Comparison of ENCODE assay signal across 8 mouse cellular contexts in the genomic region with DNA sequence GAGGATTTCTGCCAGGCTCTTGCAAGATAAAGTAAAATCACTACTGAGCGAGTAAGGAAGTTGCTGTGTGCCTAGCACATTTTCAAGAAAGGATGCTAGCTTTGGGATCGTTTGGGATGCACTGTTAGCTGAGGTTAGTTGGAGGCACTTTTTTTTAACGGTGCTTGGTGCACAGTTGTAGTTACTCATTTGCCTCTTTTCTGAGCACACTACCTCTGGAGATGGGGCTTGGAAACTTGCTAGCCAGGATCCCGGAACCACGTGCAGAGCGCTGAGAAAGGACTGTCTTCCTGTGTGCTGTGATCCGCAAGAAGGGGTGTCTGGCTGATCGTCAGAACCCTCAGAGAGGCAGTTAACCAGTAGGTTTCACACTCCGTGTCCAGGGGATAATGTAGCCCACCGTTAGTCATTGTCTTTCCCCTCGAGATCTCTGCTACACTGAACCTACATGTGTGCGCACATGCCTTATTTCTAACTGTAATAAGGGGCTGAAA. TPM values are rescaled to one million over a fixed set of nuclear protein-coding genes. Genes with fewer than 3 reads are reported as not detected.
DNase-seq lines count a peak whose midpoint lies in the region; ATAC-seq and TF ChIP-seq lines count a peak whose summit lies in the region.

No protein-coding gene starts in this region.

- no peaks in the 10 kb centered on the region for H3K9me3 ChIP-seq in embryonic facial prominence, embryonic 13.5 days
- H3K9me3 ChIP-seq in kidney, embryonic 15.5 days (replicated peaks): no peaks in the 10 kb centered on the region

- ATAC-seq in embryonic facial prominence, embryonic 13.5 days (ENCODE audit: insufficient number of reproducible peaks, insufficient read depth, low FRiP score, low TSS enrichment, low read depth): no peak
- peak; percentile 31; the same call in 1 of the 2 replicates for ATAC-seq in kidney, embryonic 15.5 days (replicated peaks; ENCODE audit: low FRiP score)

- TF ChIP-seq POLR2A in myocyte (IDR thresholded peaks at IDR 0.05; ENCODE audit: insufficient read length, low read depth): no peak

- no peaks in the 10 kb centered on the region for H3K36me3 ChIP-seq in embryonic facial prominence, embryonic 13.5 days
- H3K36me3 ChIP-seq in kidney, embryonic 15.5 days: no peaks in the 10 kb centered on the region
- no peaks in the 10 kb centered on the region for H3K36me3 ChIP-seq in myocyte (ENCODE audit: control insufficient read depth, insufficient read depth)

- 6% methylated on average over 12 of the region's 12 CpGs for WGBS in embryonic facial prominence, embryonic 13.5 days
- 13% methylated on average over 12 of the region's 12 CpGs for WGBS in kidney, embryonic 15.5 days

- peak overlapping the region; percentile 80 for H3K4me2 ChIP-seq in embryonic facial prominence, embryonic 13.5 days
- H3K4me2 ChIP-seq in kidney, embryonic 15.5 days: peak overlapping the region; percentile 86
- H3K4me2 ChIP-seq in myocyte (ENCODE audit: low read depth): peak overlapping the region; percentile 36

- H3K4me3 ChIP-seq in embryonic facial prominence, embryonic 13.5 days: peak overlapping the region; percentile 49
- peak overlapping the region; percentile 49 for H3K4me3 ChIP-seq in kidney, embryonic 15.5 days (replicated peaks)
- H3K4me3 ChIP-seq in myocyte: no peak overlapping the region

- H3K79me2 ChIP-seq in myocyte (ENCODE audit: control insufficient read depth, insufficient read depth): no peaks in the 10 kb centered on the region

- peak overlapping the region; percentile 68 for H3K9ac ChIP-seq in embryonic facial prominence, embryonic 13.5 days
- H3K9ac ChIP-seq in kidney, embryonic 15.5 days: 0 out of 2 replicates have a peak overlapping the region, but pooled peaks have one; percentile 8

- no peak overlapping the region for H3ac ChIP-seq in myocyte (ENCODE audit: control insufficient read depth, insufficient read length)

- H3K4me1 ChIP-seq in embryonic facial prominence, embryonic 13.5 days: peaks cover 37% of the 10 kb centered on the region
- H3K4me1 ChIP-seq in kidney, embryonic 15.5 days: peaks cover 25% of the 10 kb centered on the region

- DNase-seq in kidney, adult 11 months: peak; percentile 50
- no peak for DNase-seq in kidney, postnatal 10 days
- DNase-seq in frontal cortex, postnatal 25 days (ENCODE audit: low spot score in 2 of 2): no peak
- DNase-seq in cerebellum, postnatal 36 days: no peak
- no peak for DNase-seq in left cerebral cortex, adult 11 months (ENCODE audit: low spot score)

- H3K27ac ChIP-seq in embryonic facial prominence, embryonic 13.5 days: no peak overlapping the region
- no peak overlapping the region for H3K27ac ChIP-seq in kidney, embryonic 15.5 days

- peaks cover 8% of the 10 kb centered on the region; the same call in 1 of the 2 replicates for H3K27me3 ChIP-seq in embryonic facial prominence, embryonic 13.5 days
- peaks cover 36% of the 10 kb centered on the region for H3K27me3 ChIP-seq in kidney, embryonic 15.5 days
- H3K27me3 ChIP-seq in myocyte (ENCODE audit: control insufficient read depth, insufficient read depth, insufficient read length): no peaks in the 10 kb centered on the region

TF ChIP-seq in myocyte, 11 proteins besides CTCF, POLR2A, EP300 and RAD21:
- no peak for TF ChIP-seq REST (IDR thresholded peaks at IDR 0.05; ENCODE audit: insufficient read depth, insufficient read length)
- no peak for TF ChIP-seq TCF12 (IDR thresholded peaks at IDR 0.05; ENCODE audit: insufficient read depth, poor library complexity, severe bottlenecking)
- TF ChIP-seq POLR2AphosphoS2 (IDR thresholded peaks at IDR 0.05; ENCODE audit: insufficient read length, low read depth): no peak
- TF ChIP-seq MYOG (IDR thresholded peaks at IDR 0.05; ENCODE audit: control insufficient read depth in 1 of 3, insufficient read depth in 1 of 3, insufficient read length in 2 of 3, low read depth in 2 of 3): no peak
TF ChIP-seq in myocyte: peak in this region for 0.

RNA-seq across cellular contexts. Expression of a gene that starts 0.6 kb away (rescaled TPM):
- polyA plus RNA-seq in embryonic facial prominence, embryonic 13.5 days (2015; fragmentation: Nextera tagmentation; extraction: Ambion mirVana): 18.6 and 19.8 TPM in 2 replicates
- polyA plus RNA-seq in kidney, embryonic 15.5 days (2015; fragmentation: Nextera tagmentation; extraction: Ambion mirVana): 14.5 and 15.6 TPM in 2 replicates
- 0.40 TPM for polyA plus RNA-seq in myocyte (2012; fragmentation: generic; extraction: Trizol)

Comparison
In these comparisons a context has a peak if more than half of its experiments do, and no peak if none do; other contexts are left out.
1. H3K4me2 ChIP-seq: peak in every context shown above with its lines; median percentile 86 in kidney, embryonic 15.5 days; 80 in embryonic facial prominence, embryonic 13.5 days; 36 in myocyte.
2. RNA of a gene that starts 0.6 kb away (polyA plus RNA-seq): 18.6 to 19.8 TPM in embryonic facial prominence, embryonic 13.5 days and 14.5 to 15.6 TPM in kidney, embryonic 15.5 days; 0.40 TPM in myocyte (single experiment); every median in the first group is over 10 times any median in the second.